Mouse (Mus musculus) heart, adult 2 months (tissue): Measurements from ENCODE around the gene Fam149a.

Source experiments
- CTCF ChIP-seq: fragments of 200-600 bp; IDR thresholded peaks from 2 replicates; pipeline ENCODE4 v1.8.1; 2022; ENCODE audit warnings: antibody characterized with exemption, mild to moderate bottlenecking, moderate library complexity
- POLR2A ChIP-seq: fragments of 200-500 bp; IDR thresholded peaks from 2 replicates; pipeline ENCODE4 v1.6.1; 2011; ENCODE audit warnings: mild to moderate bottlenecking, low read depth, low read length, control low read depth; ENCODE audit not compliant: insufficient read depth

DNA sequence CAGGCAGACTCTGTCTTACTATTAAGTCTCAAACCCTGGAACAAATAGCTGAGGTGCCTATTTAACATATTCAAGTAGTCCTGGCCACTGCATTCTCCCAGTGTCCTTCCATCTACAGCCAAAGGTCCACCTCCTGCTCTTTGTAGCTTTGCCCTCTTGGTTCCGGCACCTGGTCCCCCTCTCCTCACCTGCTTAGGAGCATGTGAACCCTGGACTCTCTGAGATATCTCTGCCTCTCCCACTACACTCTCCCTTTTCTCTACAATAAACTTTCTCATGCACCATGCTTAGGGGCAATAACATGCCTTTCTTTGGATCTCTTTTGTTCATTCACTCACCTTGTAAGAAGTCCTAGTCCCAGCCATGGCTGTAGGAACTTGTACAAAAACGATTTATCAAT, 60.7 kb downstream of the Fam149a start:
- TF ChIP-seq CTCF (no peak), POLR2A (no peak)
